Mouse (Mus musculus) heart, embryonic 11.5 days (tissue): ENCODE measurements around the gene Ccndbp1. TPM values are rescaled to one million over a fixed set of nuclear protein-coding genes. Genes with fewer than 3 reads are reported as not detected.
"Not testable (repeated sequence)": the region's sequence is repeated elsewhere in the genome, so short reads cannot be mapped to it uniquely, and the experiment has no call there.

Experiments
- ATAC-seq: fragments of 200-750 bp; cut with Nextera tagmentation; replicated peaks from 2 replicates; pipeline ENCODE4 v1.8.0; 2017; ENCODE audit warnings: moderate library complexity; ENCODE audit not compliant: insufficient number of reproducible peaks, low FRiP score, low TSS enrichment
- H3K27ac ChIP-seq: fragments of 300-500 bp; sonication (generic); 2 replicates; pipeline ENCODE4 v1.5.1; 2014; ENCODE audit warnings: mild to moderate bottlenecking, low read depth, low read length
- H3K27me3 ChIP-seq: fragments of 300-500 bp; sonication (generic); 2 replicates; pipeline ENCODE4 v1.6.1; 2014; ENCODE audit warnings: mild to moderate bottlenecking, low read length, mixed read lengths; ENCODE audit not compliant: control insufficient read depth, insufficient read depth
- H3K36me3 ChIP-seq: fragments of 300-500 bp; sonication (generic); 2 replicates; pipeline ENCODE4 v1.6.1; 2014; ENCODE audit warnings: mild to moderate bottlenecking, low read length, moderate library complexity, mixed read lengths; ENCODE audit not compliant: control insufficient read depth, insufficient read depth
- H3K4me1 ChIP-seq: fragments of 300-500 bp; sonication (generic); 2 replicates; pipeline ENCODE4 v1.6.1; 2014; ENCODE audit warnings: low read length; ENCODE audit not compliant: control insufficient read depth, insufficient read depth
- H3K4me2 ChIP-seq: fragments of 300-500 bp; sonication (generic); 2 replicates; pipeline ENCODE4 v1.6.1; 2014; ENCODE audit warnings: mild to moderate bottlenecking, moderate library complexity
- H3K4me3 ChIP-seq: fragments of 300-500 bp; sonication (generic); 2 replicates; pipeline ENCODE4 v1.5.1; 2014; ENCODE audit warnings: low read depth, low read length
- H3K9ac ChIP-seq: fragments of 300-500 bp; sonication (generic); 2 replicates; pipeline ENCODE4 v1.6.1; 2014; ENCODE audit warnings: mild to moderate bottlenecking, low read depth, low read length, moderate library complexity
- H3K9me3 ChIP-seq: fragments of 300-500 bp; sonication (generic); replicated peaks from 2 replicates; pipeline ENCODE4 v1.6.1; 2016; ENCODE audit warnings: low read length; ENCODE audit not compliant: control insufficient read depth
- WGBS: fragments of 180-500 bp; shearing (Covaris S2); extraction: QIAGEN DNeasy Blood & Tissue Kit; methylation state at CpG from one replicate; pipeline ENCODE4 v1.1.7; 2014; ENCODE audit not compliant: insufficient replicate concordance; 5-methylcytosine and 5-hydroxymethylcytosine counted together
- polyA plus RNA-seq: library from polyadenylated mRNA; unstranded; fragments of >200 nt; fragmentation: Nextera tagmentation; extraction: Ambion mirVana; gene quantifications from 2 replicates; pipeline ENCODE4 v1.2.1, GENCODE M21; 2014

Gene Ccndbp1
- polyA plus RNA-seq, 1 experiment from 2014 or later, result 37.6 TPM

DNA sequence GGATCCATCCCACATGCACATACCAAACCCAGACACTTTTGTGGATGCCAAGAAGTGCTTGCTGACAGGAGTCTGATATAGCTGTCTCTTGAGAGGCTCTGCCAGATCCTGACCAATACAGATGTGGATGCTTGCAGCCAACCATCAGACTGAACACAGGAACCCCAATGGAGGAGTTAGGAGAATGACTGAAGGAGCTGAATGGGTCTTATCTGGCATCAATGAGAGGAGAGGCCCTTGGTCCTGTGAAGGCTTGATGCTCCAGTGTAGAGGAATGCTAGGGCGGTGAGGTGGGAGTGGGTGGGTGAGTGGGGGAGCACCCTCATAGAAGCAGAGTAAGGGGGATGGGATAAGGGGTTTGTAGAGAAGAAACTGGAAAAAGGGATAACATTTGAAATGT, 30.6 kb downstream of the Ccndbp1 start:
- H3K4me2 ChIP-seq, H3K4me3 ChIP-seq, H3K36me3 ChIP-seq, H3K9me3 ChIP-seq, H3K4me1 ChIP-seq, H3K27me3 ChIP-seq, ATAC-seq, H3K9ac ChIP-seq, H3K27ac ChIP-seq: not testable (repeated sequence)
- 68% methylated on average over 1 of the region's 1 CpGs for WGBS

DNA sequence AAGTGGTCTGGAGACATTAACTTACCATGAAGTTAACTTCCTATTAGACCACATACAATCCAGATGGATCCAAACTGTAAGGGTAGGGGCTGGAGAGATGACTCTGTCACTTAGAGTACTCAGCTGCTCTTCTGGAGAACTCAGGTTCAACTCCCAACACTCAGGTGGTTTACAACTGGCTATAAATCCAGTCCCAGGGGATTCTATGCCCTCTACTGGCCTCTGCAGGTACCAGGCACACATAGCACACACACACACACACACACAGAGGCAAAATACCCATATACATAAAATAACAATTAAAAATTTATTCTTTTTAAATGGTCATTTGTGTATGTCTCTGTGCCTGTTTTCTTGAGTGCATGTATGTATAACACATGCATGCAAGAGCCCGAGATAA, 31.2 kb downstream of the Ccndbp1 start:
- Histone ChIP-seq H3K4me2 (no peak overlapping the region), H3K4me3 (no peak overlapping the region), H3K9ac (no peak overlapping the region), H3K27me3 (no peaks in the 10 kb centered on the region), H3K27ac (no peak overlapping the region), H3K4me1 (no peaks in the 10 kb centered on the region), H3K36me3 (no peaks in the 10 kb centered on the region), H3K9me3 (no peaks in the 10 kb centered on the region)
- 90% methylated on average over 1 of the region's 1 CpGs for WGBS
- no peak for ATAC-seq

DNA sequence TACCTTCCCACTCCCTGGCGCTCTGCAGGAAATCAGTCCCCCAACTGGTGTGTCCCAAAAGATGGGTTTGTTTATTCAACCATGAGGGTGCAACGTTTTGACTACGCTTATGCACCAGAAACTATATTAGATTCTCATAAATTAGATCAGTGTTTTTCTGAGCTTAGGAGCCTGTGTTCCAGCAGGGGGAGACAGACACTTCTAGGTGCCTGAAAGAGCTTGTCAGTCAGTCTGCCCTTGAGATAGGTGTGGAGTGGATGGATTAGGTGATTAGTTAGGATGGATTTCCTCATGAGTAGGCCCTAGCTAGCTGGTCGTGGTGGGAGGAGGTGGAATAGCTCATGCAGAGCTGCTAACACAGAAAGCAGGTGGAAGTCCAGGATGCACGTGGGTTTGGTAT, 32.9 kb downstream of the Ccndbp1 start:
- Histone ChIP-seq H3K9me3 (no peaks in the 10 kb centered on the region), H3K27me3 (no peaks in the 10 kb centered on the region), H3K36me3 (no peaks in the 10 kb centered on the region), H3K4me1 (no peaks in the 10 kb centered on the region), H3K4me3 (no peak overlapping the region), H3K9ac (no peak overlapping the region), H3K4me2 (no peak overlapping the region), H3K27ac (no peak overlapping the region)
- no peak for ATAC-seq
- WGBS, result 38% methylated on average over 5 of the region's 5 CpGs

DNA sequence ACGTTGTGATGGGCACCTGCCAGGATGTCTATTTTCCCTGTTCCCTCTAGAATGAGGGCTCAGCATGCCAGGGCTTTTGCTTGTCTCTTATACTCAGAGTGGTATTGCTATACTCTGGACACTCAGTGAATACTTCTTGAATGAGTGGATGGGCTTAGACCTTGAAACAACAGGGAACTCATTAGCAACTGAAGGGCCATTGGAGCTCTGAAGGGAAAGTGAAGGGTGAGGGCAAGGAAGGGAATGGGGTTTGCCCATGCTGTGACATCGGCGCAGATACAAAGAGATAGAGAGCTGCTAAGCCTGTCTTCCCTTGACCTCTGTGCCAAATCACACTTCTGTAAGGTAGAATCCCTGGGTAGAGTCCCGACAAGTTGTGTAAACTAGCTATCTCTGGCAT, 37.5 kb downstream of the Ccndbp1 start:
- no peak for ATAC-seq
- Histone ChIP-seq H3K27me3 (no peaks in the 10 kb centered on the region), H3K4me1 (no peaks in the 10 kb centered on the region), H3K27ac (no peak overlapping the region), H3K4me3 (no peak overlapping the region), H3K9me3 (no peaks in the 10 kb centered on the region), H3K4me2 (no peak overlapping the region), H3K9ac (no peak overlapping the region), H3K36me3 (no peaks in the 10 kb centered on the region)
- 76% methylated on average over 4 of the region's 4 CpGs for WGBS

DNA sequence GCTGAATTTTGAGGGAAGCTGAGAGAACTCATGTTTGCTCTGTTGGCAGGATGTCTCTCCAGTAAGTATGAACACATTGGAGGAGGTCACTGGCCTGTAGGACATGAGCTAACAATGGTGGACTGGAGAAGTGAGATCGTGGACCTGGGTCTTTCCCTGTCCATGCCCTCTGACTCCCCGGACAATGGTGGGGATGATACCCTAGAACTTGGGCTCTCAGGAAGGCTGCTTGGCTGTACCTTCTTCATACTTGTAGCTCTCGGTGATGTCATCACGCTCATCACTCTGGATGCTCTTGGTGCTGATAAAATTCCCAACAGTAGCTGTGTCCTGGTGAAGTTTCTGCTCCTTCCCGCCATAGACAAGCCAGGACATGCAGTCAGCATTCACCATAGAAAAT, 44.0 kb downstream of the Ccndbp1 start:
- H3K27ac ChIP-seq, result no peak overlapping the region
- no peak for ATAC-seq
- no peak overlapping the region for H3K9ac ChIP-seq
- H3K4me3 ChIP-seq, result no peak overlapping the region
- no peaks in the 10 kb centered on the region for H3K27me3 ChIP-seq
- 80% methylated on average over 5 of the region's 5 CpGs for WGBS
- no peaks in the 10 kb centered on the region for H3K36me3 ChIP-seq
- H3K4me2 ChIP-seq, result no peak overlapping the region
- no peaks in the 10 kb centered on the region for H3K9me3 ChIP-seq
- no peaks in the 10 kb centered on the region for H3K4me1 ChIP-seq

DNA sequence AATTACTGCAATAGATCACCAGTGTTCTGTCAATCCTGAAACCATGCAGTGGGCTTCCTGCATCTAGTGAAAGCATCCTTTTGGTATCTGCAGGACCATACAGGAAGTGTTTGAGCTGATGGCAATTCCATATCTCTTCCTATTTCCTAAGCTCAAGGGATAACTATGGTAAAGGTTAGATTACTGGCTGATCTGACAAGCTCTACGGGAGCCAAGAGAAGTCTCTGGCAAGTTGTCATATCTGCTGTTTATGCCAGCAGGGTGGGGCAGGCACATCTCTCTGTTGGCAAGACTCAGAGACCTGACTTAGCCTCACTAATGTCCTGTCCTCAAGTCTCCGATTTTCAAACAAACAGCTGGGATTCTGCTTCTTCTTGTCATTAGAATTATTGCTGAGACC, 45.9 kb downstream of the Ccndbp1 start:
- Histone ChIP-seq H3K36me3 (no peaks in the 10 kb centered on the region), H3K4me2 (no peak overlapping the region), H3K27me3 (no peaks in the 10 kb centered on the region), H3K4me3 (no peak overlapping the region), H3K4me1 (no peaks in the 10 kb centered on the region), H3K9me3 (no peaks in the 10 kb centered on the region), H3K27ac (no peak overlapping the region), H3K9ac (no peak overlapping the region)
- 47% methylated on average over 2 of the region's 2 CpGs for WGBS
- no peak for ATAC-seq

DNA sequence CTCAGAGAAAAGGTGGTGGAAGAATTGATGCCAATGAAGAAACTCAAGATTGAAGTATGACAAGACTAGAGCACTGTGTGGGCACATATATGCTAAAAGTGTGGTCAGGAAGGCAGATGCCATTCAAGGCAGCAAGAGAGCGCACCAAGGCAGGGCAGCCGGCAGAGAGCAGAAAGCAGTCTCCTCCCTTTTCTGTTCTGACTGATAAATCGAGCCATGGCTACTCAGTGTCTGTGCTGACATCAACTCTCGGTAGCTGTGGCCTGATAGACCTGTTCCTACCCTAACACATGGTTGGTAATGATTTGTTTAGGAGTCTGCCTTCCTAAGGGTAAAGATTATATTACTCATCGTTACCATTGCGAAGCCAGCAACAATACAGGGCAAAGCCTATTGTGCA, 47.7 kb downstream of the Ccndbp1 start:
- no peaks in the 10 kb centered on the region for H3K27me3 ChIP-seq
- no peak for ATAC-seq
- H3K9me3 ChIP-seq, result no peaks in the 10 kb centered on the region
- H3K4me1 ChIP-seq, result no peaks in the 10 kb centered on the region
- no peak overlapping the region for H3K9ac ChIP-seq
- no peak overlapping the region for H3K4me3 ChIP-seq
- no peak overlapping the region for H3K4me2 ChIP-seq
- no peak overlapping the region for H3K27ac ChIP-seq
- 69% methylated on average over 6 of the region's 6 CpGs for WGBS
- H3K36me3 ChIP-seq, result no peaks in the 10 kb centered on the region

DNA sequence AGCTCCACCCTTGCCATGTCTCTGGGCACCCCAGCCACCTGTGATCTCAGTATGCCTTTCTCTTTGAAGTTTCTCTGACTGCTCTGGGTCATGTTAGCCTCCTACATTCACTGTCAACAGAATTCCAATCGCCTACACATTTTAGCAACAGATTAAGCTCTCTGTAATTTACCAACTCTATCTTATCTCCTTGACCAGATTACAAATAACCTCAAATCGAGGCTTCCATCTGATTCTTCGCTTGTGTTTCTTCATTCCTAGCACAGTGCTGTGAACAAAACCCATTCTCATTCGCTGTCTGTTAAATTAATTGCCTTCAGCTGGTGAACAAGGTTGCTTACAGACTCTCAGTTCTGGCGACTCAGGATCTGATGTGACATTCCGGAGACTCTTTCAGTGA, 49.8 kb downstream of the Ccndbp1 start:
- H3K27ac ChIP-seq, result no peak overlapping the region
- ATAC-seq, result no peak
- no peaks in the 10 kb centered on the region for H3K4me1 ChIP-seq
- H3K9ac ChIP-seq, result no peak overlapping the region
- H3K36me3 ChIP-seq, result no peaks in the 10 kb centered on the region
- no peak overlapping the region for H3K4me2 ChIP-seq
- no peak overlapping the region for H3K4me3 ChIP-seq
- H3K9me3 ChIP-seq, result no peaks in the 10 kb centered on the region
- 48% methylated on average over 6 of the region's 6 CpGs for WGBS
- no peaks in the 10 kb centered on the region for H3K27me3 ChIP-seq

DNA sequence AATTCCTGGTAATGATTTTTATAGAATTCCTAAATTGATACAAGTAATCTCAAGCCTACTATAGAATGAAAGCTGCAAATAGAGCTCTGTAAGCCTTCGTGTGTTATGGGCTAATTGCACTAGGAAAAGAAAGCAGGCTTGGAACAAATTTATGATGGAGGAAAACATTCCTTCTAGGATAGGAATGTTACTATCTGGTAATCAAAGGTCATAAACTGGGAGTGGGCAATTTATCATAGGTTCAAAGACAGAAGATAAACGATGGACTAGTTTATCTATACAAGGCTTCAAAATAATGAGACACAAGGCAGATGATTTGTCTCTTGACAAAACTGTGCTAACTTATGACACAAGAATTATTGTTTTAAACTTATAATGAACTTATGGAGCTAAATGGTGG, 53.1 kb downstream of the Ccndbp1 start:
- ATAC-seq, result no peak
- no peaks in the 10 kb centered on the region for H3K9me3 ChIP-seq
- H3K4me2 ChIP-seq, result no peak overlapping the region
- 68% methylated on average over 2 of the region's 2 CpGs for WGBS
- H3K4me3 ChIP-seq, result no peak overlapping the region
- H3K4me1 ChIP-seq, result no peaks in the 10 kb centered on the region
- no peaks in the 10 kb centered on the region for H3K27me3 ChIP-seq
- H3K27ac ChIP-seq, result no peak overlapping the region
- H3K36me3 ChIP-seq, result no peaks in the 10 kb centered on the region
- H3K9ac ChIP-seq, result no peak overlapping the region
